Mouse (Mus musculus): ENCODE measurements around the gene Kif4.

Gene Kif4

DNA sequence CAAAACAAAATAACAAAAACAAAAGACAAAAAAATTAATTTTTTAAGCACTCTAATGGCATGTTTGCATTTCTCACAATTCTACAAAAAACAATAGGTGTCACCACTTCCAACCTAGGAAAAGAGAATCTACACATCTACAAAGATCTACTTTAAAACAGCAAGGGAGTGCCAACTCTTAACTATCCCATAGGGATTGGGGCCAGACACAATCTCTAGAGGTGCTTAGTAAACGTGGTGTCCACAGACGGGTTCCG, at the start of gene Kif4:
Gene Kif4, plus strand, starts transcription at position 192 of the 256 bp plus-strand sequence.
- no peak for DNase-seq (ENCODE audit: low read depth, low spot score)

DNA sequence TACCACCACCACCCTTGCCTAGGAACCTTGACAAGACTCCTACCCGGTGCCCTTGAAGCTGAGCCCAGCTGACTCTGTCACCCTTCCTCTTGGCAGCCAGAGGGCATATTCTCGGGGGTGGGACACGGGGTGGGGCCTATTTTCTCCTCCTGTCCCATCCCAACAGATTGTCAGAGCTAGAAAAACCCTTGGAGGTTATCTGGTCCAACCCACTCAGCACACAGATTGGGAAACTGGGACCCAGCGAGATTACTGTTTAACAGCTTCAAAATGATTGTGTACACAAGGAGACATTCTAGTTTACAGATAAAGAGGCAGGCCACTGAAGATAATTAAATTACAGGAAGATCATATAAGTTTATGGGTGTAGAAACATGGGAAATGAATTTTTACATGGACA, 30.7 kb upstream of the Kif4 start, which contains the start of gene P2ry4:
Gene P2ry4, minus strand, starts transcription at position 79 of the 400 bp plus-strand sequence.
- DNase-seq (ENCODE audit: low read depth, low spot score), result no peak

DNA sequence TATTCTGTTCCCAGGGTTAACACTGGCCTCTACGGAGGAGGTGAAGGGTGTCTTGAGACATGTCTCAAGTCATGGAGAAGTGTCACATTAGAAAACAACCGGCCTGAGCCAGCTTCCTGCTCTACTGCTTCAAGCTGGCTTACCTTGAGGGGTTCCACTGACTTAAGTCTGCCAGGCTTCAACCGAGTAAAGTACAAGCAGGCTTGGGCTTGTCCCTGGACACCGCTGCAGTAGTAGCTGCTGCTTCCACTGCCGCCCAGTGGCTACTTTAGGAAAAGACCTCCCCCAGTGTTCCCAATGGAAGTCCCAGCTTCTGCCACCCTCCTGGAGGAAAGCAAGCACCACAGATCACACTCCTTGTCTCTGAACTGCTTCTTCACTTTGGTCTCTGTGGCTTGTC, 28.1 kb upstream of the Kif4 start:
- DNase-seq (ENCODE audit: low read depth, low spot score), result peak; percentile 27

DNA sequence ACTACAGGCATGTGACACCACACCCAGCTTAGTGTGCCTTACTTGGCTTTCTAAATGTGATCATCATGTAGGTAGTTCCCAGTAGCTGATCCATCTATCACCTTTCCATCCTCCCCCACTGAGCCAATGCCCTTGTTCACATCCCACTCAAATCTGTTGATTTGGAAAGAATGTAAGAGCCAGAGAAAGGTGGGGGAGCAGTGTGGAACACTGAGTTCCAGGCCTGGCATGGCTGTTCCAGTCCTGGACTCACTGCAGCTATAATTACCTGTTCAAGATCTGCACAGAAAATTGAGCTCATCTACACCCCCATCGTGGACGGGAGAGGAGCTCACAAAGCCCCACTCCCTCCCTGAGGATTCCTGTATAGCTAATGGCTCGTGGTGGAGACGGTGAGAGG, 25.8 kb upstream of the Kif4 start:
- no peak for DNase-seq (ENCODE audit: low read depth, low spot score)

DNA sequence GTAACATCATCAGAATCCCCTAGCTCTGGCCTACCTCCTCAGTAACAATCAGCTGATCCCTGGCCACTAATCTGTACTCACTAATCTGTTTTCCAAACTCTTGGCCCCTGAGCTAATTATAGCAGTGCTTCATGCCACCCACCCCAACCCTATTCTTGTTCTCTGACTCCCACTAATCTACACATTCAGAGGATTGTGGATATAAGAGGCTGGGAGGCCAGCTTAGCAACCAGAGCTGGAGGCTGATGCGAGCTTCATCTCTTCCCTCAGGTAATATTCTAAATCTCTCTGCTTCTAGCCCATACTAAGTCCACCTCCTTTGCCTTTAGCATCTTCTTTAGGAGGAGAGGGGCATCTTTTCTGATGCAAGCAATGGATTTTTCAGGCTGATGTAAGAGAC, 20.2 kb upstream of the Kif4 start, which contains the start of gene Arr3:
Gene Arr3, plus strand, starts transcription at position 184 of the 400 bp plus-strand sequence.
- no peak for DNase-seq (ENCODE audit: low read depth, low spot score)

DNA sequence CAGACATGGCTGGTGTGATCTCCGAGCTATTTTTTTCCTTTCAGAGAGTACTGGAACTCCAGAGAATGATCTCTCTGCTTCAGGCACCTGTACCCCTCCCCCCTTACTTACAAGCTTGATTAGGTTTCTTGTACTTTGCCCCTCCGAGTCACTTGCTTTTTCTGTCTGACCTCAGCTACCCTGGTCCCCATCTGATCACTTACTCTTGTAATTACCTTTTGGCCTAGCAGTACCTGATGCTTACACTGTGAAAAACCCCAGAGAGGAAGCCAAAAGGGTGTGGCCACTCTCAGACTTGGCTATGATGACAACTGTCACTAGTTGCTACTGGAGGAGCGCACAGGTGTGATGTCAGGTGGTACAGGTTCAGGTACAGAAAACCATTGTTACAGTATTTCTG, 7.0 kb upstream of the Kif4 start:
- no peak for DNase-seq (ENCODE audit: low read depth, low spot score)

DNA sequence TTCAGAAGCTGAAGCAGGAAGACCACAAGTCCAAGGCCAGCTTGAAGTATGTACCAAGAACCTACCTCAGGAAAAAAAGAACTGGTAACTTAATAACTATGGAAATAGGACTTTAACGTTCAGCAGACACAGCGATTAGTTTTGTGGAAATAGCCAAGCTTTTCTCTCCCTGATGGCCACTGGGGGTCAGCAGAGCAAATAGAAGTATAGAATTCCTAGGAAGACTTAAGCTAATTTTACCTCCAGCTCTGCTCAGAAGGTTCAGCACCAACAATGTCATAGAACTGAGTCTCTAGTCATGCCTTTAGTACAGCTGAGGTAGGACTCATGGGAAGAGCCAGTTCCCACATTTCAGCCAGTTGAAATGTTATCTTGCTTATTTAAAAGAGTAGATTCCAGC, 4.2 kb upstream of the Kif4 start:
- DNase-seq (ENCODE audit: low read depth, low spot score), result no peak

DNA sequence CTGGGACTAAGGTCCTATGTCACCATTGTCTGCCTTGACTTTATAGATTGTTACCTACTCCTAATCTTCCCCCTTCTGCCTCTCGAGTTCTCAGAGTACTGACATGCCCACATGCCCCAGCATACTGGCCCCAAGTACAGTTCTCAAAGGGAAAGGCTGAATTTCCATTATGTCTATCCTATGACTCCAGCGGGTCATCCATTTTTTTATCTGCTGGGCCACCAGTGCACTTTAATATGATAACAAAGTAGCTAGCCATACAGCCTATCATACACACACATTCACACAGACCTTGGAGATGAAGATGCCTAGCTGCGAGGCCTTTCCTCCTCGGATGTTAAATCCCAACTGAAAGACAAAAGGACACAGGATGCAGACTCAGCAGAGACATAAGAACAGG, 1.3 kb upstream of the Kif4 start:
- no peak for DNase-seq (ENCODE audit: low read depth, low spot score)

DNA sequence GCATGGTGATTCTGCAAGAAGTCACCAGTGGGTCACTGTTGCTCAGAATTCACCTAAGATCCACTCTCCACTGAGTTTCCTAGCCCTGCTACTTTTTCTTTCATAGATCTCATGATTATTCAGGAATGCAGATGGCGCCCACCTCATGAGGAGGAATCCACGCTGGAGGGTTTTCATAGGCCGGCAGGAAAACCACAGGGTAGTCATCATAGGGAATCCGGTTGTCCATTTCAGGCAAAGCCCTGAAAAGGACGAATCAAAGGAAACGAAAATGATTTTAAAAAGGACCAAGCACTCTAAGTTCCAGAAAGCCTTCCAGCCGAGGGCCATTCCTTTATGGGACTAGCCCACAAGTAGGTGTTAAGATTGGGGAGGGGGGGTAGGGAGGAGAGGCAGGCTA, 391 bp upstream of the Kif4 start:
- DNase-seq (ENCODE audit: low read depth, low spot score), result peak; percentile 10

DNA sequence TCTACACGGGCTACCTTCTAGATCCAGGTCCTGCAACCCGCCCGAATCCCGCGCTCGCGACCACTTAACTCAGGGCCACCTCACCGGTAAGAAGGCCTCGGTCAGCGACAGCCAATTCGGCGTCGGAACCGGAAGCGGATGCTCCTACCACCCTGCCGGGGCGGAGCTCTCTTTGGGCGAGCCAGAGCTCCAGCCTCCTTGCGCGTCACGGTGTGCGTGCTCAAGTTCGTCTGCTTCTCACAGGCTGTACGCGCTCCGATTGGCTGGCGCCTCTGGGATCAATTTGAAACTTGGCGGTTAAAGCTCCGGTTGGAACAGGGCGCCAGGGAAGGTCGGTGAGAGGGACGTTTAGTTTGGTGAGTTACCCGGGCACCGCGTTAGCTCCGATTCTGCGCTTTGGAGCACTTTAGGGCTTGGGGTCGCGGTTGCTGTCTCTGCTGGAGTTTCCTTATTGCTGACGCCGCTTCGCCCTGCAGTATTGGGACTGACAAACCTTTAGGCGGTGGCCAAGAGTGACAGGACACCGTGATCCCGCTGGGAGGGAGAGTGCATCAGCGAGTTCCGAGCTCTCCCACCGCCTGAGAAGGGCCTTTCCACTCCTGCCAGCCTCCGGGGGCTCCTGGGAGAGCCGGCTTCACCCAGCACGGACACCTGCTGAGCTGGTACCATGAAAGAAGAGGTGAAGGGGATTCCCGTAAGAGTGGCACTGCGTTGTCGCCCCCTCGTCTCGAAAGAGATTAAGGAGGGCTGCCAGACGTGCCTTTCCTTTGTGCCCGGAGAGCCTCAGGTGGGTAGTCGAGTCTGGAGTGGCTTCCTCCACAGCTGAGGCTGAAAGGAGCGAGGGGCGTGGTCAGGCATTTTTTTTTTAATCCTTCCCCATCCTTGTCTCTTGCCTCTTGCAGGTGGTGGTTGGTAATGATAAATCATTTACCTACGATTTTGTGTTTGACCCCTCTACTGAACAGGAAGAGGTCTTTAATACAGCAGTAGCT, 561 bp downstream of the Kif4 start, which contains the start of gene Pdzd11:
Gene Pdzd11, minus strand, starts transcription at position 767 of the 992 bp plus-strand sequence.
- DNase-seq (ENCODE audit: low read depth, low spot score), result peak; percentile 93

DNA sequence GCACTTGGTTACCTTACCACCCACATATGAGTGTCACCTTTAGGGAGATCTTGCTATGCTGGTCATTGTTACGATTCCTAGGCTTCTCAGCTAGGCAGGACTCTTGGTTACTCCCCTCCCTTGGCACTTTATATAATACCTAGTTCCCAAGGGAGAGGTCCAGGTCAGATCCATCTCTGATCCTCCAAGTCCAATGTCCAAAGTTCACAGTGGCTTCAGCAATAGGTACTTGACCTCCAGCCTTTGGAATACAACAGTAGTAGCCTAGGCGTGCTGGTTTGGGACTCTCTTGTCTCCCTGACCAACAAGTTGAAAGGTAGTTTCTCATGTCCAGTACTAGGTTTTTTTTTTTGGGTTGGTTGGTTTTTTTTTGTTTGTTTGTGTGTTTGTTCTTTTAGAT, 3.5 kb downstream of the Kif4 start:
- no peak for DNase-seq (ENCODE audit: low read depth, low spot score)

DNA sequence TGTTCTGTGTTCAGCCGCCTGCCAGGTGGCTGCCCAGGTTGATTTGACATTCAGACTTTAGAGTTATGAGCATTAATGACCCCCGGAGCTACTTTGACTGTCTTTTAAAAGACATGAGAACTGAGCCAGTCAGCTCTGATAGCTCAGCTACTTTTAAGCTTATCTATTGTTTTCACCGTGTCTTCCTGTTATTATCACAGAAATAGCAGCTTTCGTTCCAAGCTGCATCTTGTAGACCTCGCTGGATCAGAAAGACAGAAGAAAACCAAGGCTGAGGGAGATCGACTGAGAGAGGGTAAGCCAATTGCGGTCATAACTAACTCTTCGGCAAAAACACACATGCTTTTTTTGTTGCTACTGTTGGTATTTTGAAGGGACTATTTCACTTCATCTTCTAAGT, 12.9 kb downstream of the Kif4 start:
- no peak for DNase-seq (ENCODE audit: low read depth, low spot score)

DNA sequence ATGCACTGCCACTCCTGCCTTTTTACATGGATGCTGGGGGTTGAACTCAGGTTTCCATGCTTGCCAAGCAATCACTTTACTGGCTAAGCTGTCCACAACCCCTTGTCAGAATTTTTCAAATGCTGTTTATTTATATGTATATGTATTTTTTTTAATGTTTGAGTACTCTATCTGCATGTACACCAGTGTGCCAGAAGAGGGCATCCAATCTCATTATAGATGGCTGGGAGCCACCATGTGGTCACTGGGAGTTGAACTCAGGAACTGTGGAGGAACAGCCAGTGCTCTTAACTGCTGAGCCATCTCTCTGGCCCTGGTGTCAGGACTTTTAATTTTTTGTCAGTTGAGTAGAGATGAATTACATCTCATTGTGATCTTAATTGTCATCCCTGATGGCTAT, 27.3 kb downstream of the Kif4 start:
- DNase-seq (ENCODE audit: low read depth, low spot score), result no peak

DNA sequence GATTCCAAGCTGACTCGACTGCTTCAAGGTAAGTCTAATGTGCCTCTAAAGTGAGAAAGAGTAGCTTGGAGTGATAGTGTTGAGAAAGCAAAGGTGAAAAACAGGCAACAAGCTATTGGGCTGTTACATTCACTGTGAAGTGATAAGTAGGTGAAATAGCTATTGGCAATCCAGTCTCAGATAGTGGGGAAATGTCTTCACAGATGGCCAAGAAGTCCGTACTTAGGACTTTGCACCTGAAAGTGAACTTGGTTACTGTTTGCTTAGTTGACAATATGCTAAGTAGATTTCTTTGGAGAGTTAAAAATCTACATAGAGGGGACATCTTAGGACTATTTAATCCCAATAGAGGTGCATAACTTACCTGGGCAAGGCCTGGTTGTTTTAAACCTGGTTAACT, 39.3 kb downstream of the Kif4 start:
- DNase-seq (ENCODE audit: low read depth, low spot score), result no peak

DNA sequence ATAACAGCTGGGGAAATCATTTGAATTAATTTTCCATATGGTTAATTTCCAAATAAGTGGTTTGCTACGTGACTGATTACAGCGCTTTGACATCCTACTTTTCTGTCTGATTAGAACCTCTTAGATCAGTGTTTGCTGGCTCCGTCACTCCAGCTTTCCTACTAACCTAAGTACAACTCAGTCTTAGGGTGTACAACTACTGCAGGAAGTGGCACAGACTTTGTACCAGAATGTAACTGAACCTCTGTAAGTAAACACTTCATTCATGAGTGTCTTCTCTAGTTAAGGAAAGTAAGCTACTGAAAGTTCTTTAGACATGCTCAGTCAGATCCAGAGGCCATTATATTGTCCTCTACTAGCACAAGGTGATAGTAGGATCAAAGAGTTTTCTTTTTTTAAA, 52.7 kb downstream of the Kif4 start:
- no peak for DNase-seq (ENCODE audit: low read depth, low spot score)

DNA sequence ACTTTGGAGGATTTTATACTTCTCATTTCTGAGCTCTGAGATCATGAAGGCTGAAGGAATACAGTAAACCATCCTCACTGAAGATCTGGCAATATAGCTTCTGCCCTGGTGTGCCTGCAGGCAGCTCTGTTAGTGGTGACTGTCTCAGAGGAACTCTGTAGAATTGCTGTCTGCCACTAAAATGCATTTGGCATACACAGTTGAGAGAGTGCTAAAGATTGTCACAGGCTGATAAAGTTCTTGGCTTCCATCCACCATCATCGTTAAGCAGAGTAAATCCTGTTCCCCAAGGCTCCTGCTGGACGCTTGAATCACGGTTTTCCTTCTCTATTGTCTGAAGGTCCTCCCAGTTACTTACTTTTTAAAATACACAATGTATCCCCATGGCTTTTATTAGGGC, 61.0 kb downstream of the Kif4 start:
- no peak for DNase-seq (ENCODE audit: low read depth, low spot score)

DNA sequence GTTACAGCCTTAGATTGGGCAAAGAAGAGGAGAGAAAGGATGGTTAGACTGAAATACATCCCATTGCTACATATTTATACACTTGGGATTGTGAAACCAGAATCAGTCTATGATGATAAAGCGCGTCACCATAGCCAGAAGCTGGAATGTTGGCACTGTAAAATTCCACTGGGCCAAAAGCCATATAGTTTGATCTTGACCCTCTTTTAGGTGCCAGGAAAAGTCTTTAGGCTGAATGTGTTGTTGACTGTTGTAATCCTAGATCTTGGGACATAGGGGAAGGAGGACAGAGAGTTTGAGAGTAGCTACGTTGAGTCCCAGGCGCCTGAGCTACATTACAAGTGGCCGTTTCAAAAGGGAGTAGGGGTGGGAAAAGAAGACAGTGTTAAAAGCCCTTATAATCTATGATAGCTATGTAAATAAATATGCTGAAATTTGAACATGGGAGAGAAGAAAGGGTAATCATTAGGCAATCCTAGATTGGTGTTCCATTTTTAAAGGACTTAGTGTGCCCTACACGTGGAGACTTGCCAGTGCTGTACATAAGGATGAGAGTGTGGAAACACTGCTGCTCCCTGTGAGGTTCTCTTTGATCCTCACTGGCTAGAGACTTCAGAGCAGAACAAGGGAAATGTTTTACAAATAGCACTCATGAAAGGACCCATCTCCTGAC, 62.0 kb downstream of the Kif4 start:
- DNase-seq (ENCODE audit: low read depth, low spot score), result no peak

DNA sequence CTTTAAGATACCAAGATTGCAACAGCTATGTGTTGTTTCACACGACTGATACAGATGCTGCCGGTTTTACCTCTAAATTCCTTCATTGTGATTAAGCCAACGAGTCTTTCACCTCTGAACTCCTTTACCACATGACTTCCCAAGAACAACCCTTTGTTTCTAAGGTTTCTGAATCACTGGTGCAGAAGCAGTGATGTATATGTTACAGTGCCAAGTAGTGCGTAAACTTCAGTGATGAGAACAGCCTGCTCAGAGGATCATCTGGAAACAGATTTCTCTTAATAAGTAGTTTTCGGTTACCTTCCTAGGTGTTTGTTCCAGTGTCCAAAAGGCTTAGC, 62.5 kb downstream of the Kif4 start:
- no peak for DNase-seq (ENCODE audit: low read depth, low spot score)

DNA sequence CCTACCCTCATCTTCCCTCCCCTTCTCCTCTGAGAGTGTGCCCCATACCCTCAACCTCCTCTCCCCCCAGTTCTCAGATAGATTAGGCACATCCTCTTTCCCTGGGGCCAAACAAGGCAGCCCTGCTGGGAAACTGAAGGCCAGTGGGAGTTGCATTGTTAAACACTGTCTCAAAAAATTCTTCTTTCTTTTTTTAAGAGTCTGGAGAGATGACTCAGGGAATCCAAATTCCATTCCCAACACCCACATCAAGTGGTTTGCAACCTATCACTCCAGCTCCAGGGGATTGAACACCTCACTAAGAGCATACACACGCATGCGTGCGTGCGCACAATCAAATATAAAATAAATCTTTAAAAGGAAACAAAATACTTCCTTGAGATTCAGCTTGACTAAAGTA, 71.2 kb downstream of the Kif4 start:
- DNase-seq (ENCODE audit: low read depth, low spot score), result no peak

DNA sequence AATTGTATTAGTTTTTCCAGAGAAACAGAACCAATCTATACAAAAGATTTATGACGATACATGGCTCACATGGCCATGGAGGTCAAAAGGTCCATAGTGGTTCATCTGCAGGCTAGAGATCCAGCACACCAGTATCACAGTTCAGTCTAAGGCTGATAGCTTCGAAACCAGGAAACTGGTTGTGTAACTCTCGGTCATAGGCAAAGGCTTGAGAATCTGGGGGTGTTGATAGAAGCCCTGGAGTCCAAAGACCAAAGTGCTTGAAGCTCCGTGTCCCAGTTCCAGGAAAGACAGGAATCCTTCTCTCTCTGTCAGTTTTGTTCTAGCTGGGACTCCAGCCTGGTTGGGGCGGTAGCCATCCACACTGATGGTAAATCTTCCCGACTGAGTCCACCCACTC, 82.5 kb downstream of the Kif4 start:
- no peak for DNase-seq (ENCODE audit: low read depth, low spot score)

DNA sequence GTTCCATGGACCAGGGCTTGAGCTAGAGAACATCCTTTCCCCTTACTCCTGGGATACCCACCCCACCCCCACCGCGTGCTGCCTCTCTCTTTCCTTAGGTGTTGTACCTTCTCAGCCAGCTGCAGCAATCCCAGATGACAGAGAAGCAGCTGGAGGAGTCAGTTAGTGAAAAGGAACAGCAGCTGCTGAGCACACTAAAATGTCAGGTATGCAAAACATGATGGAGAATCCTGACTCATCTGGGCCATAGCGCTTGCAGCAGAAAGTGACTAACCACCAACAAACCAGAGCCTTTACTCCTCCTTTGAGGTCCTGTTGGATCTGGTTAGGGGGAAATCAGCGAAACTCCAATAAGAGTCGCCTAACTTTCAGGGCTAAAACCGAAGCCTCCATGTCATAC, 90.6 kb downstream of the Kif4 start:
- no peak for DNase-seq (ENCODE audit: low read depth, low spot score)

DNA sequence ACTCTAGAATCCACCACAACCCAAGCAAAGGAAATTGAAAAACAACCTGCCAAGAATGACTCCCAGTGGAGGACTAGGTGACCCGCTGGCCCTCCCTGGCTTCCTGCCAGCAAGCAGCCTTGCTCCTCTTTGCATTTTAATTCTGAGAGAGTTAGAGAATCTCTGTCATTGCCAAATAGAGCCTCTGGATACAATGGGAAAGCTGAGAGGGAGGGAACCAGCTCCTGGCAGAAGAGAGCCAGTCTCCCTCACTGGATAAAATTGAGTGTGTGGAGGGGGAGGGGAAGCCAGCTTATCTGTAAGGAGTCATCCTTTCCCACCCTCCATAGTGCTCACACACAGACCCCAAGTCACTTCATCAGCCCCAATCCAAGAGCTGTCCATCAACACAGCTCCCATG, 103.4 kb downstream of the Kif4 start:
- DNase-seq (ENCODE audit: low read depth, low spot score), result peak; percentile 32

DNA sequence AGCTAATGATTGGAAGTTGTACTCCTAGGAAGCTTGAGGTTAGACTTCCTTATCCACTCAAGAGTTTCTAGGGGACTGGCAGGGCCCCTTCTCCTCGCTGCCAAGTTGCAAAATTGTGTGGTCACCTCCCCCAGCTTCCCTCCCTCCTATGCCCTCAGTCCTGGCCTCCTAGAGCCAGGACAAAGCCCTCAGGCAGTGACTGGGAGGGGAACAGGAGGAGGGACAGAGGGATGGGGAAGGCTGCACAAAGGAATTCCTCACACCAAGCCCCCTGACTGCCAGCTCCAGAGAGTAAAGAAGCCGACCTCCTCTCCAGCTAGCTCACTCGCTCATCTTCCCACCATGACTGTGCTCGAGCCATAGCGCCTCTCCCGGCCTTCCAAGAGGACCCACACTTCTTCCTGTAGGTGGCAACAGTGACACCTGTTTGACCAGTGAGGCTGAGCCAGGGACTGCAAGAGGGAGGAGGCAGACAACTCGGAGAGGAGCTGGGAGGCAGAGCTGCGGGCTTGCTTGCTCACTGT, 104.2 kb downstream of the Kif4 start, which contains the start of gene Gdpd2:
Gene Gdpd2, plus strand, starts transcription at position 209 of the 524 bp plus-strand sequence.
- DNase-seq (ENCODE audit: low read depth, low spot score), result peak; percentile 51

Measured in mesoderm, embryonic 11.5 days (tissue).